8 mouse cellular contexts compared by ENCODE assay signal in the genomic region with DNA sequence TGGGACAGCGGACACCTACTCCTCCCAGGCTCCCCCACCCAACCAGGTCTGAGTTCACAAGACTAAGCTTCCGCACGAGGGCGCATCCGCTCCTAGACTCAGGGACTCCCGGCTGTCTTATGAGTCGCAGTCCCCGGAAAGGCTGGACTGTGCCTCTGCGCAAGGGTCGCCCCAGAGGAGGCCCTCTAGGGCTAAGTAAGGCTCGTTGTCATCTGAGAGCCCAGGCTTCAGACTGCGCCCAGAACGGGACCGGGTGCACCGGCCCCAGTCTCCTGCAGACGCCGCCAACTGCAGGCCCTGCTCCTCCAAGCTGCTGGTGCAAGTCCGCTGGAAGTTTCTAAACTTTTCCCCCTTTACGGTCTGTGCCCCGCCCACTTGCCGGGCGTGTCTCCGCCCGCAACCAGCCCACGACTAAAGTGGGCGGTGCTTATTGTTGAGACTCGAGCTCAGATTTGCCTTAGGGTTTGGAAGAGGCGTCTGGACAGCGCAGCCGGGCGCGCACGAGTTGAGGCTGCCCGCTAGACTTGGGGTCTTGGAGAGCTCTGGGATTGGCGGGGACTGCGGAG. TPM values are rescaled to one million over a fixed set of nuclear protein-coding genes. Genes with fewer than 3 reads are reported as not detected.
DNase-seq lines count a peak whose midpoint lies in the region; ATAC-seq and TF ChIP-seq lines count a peak whose summit lies in the region.

No protein-coding gene starts in this region.

- 0 out of 2 replicates have a peak, but pooled peaks have one; percentile 36 for TF ChIP-seq CTCF in cortical plate, adult 2 months (IDR thresholded peaks at IDR 0.05; ENCODE audit: extremely low read depth, insufficient read depth, low read length)
- peak; percentile 61 for TF ChIP-seq CTCF in hindbrain, postnatal 0 days (IDR thresholded peaks at IDR 0.05; ENCODE audit: low read depth)
- peak; percentile 41 for TF ChIP-seq CTCF in liver, adult 2 months (IDR thresholded peaks at IDR 0.05; ENCODE audit: low read depth, low read length)
- TF ChIP-seq CTCF in testis, adult 2 months (IDR thresholded peaks at IDR 0.05; ENCODE audit: control insufficient read depth, insufficient read depth, insufficient replicate concordance, low read depth, low read length) = peak; percentile 6; the same call in 1 of the 2 replicates

- no peak overlapping the region for H3K4me3 ChIP-seq in cortical plate, adult 2 months (ENCODE audit: insufficient read depth, low read length)
- H3K4me3 ChIP-seq in hindbrain, postnatal 0 days (ENCODE audit: low read length) = peak overlapping the region; percentile 15
- peak overlapping the region; percentile 24; the same call in 1 of the 2 replicates for H3K4me3 ChIP-seq in liver, adult 2 months (ENCODE audit: insufficient read depth, low read depth, low read length)
- H3K4me3 ChIP-seq in midbrain, embryonic 16.5 days (ENCODE audit: low read depth, low read length) = no peak overlapping the region
- no peak overlapping the region for H3K4me3 ChIP-seq in testis, adult 2 months (ENCODE audit: control insufficient read depth, low read depth, low read length)

- no peaks in the 10 kb centered on the region for H3K4me1 ChIP-seq in cortical plate, adult 2 months (ENCODE audit: control insufficient read depth, insufficient read depth, low read length)
- peaks cover 3% of the 10 kb centered on the region; the same call in 1 of the 2 replicates for H3K4me1 ChIP-seq in hindbrain, postnatal 0 days (ENCODE audit: insufficient read depth, low read length)
- no peaks in the 10 kb centered on the region for H3K4me1 ChIP-seq in liver, adult 2 months (ENCODE audit: control insufficient read depth, insufficient read depth, low read length)
- peaks cover 14% of the 10 kb centered on the region for H3K4me1 ChIP-seq in midbrain, embryonic 16.5 days (ENCODE audit: control insufficient read depth, insufficient read depth, low read length)
- H3K4me1 ChIP-seq in testis, adult 2 months (ENCODE audit: control insufficient read depth, insufficient read depth, low read length) = peaks cover 7% of the 10 kb centered on the region

- H3K27ac ChIP-seq in cortical plate, adult 2 months (ENCODE audit: insufficient read depth, low read length) = no peak overlapping the region
- H3K27ac ChIP-seq in hindbrain, postnatal 0 days = no peak overlapping the region
- no peak overlapping the region for H3K27ac ChIP-seq in liver, adult 2 months (replicated peaks; ENCODE audit: insufficient read depth, low read depth, low read length)
- no peak overlapping the region for H3K27ac ChIP-seq in midbrain, embryonic 16.5 days (ENCODE audit: low read length)
- H3K27ac ChIP-seq in testis, adult 2 months (ENCODE audit: control insufficient read depth, insufficient read depth, low read depth, low read length) = no peak overlapping the region

- peak; percentile 99 for DNase-seq in NIH3T3 (ENCODE audit: low read depth)
- DNase-seq in gastrocnemius, postnatal 25 days = peak; percentile 59
- peak; percentile 85 for DNase-seq in hindbrain, postnatal 0 days (ENCODE audit: low spot score)
- no peak for DNase-seq in liver, adult 2 months (ENCODE audit: extremely low read depth, low read depth, low spot score)
- no peak for DNase-seq in cerebellum, adult 8-10 months

- under 1% methylated on average over 35 of the region's 36 CpGs for WGBS in hindbrain, postnatal 0 days
- 4% methylated on average over 36 of the region's 36 CpGs for WGBS in liver, adult 2 months
- whole genome bisulfite sequencing in midbrain, embryonic 16.5 days = under 1% methylated on average over 36 of the region's 36 CpGs

- H3K4me2 ChIP-seq in hindbrain, postnatal 0 days (ENCODE audit: low read depth, low read length) = peak overlapping the region; percentile 39
- peak overlapping the region; percentile 31 for H3K4me2 ChIP-seq in midbrain, embryonic 16.5 days (ENCODE audit: low read length)

- H3K79me2 ChIP-seq in liver, adult 2 months (ENCODE audit: control insufficient read depth, insufficient read depth, low read length) = no peaks in the 10 kb centered on the region

- H3K9me3 ChIP-seq in hindbrain, postnatal 0 days (ENCODE audit: low read length) = no peaks in the 10 kb centered on the region
- H3K9me3 ChIP-seq in midbrain, embryonic 16.5 days (replicated peaks; ENCODE audit: control insufficient read depth, low read length, poor library complexity, severe bottlenecking) = no peaks in the 10 kb centered on the region; the same call in 1 of the 2 replicates

- no peak for TF ChIP-seq POLR2A in cortical plate, adult 2 months (IDR thresholded peaks at IDR 0.05; ENCODE audit: extremely low read depth, insufficient read depth, low read length)
- no peak for TF ChIP-seq POLR2A in liver, adult 2 months (IDR thresholded peaks at IDR 0.05; ENCODE audit: extremely low read depth, insufficient read depth, low read length)
- TF ChIP-seq POLR2A in testis, adult 2 months (IDR thresholded peaks at IDR 0.05; ENCODE audit: control insufficient read depth, low read depth, low read length) = no peak

- peaks cover 95% of the 10 kb centered on the region for H3K27me3 ChIP-seq in hindbrain, postnatal 0 days (ENCODE audit: insufficient read depth, low read length)
- peaks cover 31% of the 10 kb centered on the region for H3K27me3 ChIP-seq in liver, adult 2 months (ENCODE audit: control insufficient read depth, insufficient read depth, low read length)
- H3K27me3 ChIP-seq in midbrain, embryonic 16.5 days (ENCODE audit: control insufficient read depth, insufficient read depth, low read depth, low read length) = peaks cover 78% of the 10 kb centered on the region
- no peaks in the 10 kb centered on the region; the same call in none of the 2 replicates for H3K27me3 ChIP-seq in testis, adult 2 months (ENCODE audit: control insufficient read depth, insufficient read depth, low read length)

- no peak overlapping the region for H3K9ac ChIP-seq in hindbrain, postnatal 0 days (replicated peaks; ENCODE audit: low read length)
- no peak overlapping the region for H3K9ac ChIP-seq in liver, adult 2 months (ENCODE audit: low read depth, low read length)
- H3K9ac ChIP-seq in midbrain, embryonic 16.5 days (ENCODE audit: low read depth, low read length) = no peak overlapping the region

- ATAC-seq in hindbrain, postnatal 0 days = peak; percentile 67; the same call in 1 of the 2 replicates
- 0 out of 2 replicates have a peak, but pooled peaks have one; percentile 25 for ATAC-seq in midbrain, embryonic 16.5 days

- no peaks in the 10 kb centered on the region for H3K36me3 ChIP-seq in hindbrain, postnatal 0 days (ENCODE audit: insufficient read depth, low read length)
- H3K36me3 ChIP-seq in liver, adult 2 months (ENCODE audit: control insufficient read depth, insufficient read depth, low read length) = no peaks in the 10 kb centered on the region
- H3K36me3 ChIP-seq in midbrain, embryonic 16.5 days (ENCODE audit: control insufficient read depth, insufficient read depth, low read length) = no peaks in the 10 kb centered on the region
- no peaks in the 10 kb centered on the region for H3K36me3 ChIP-seq in testis, adult 2 months (ENCODE audit: control insufficient read depth, insufficient read depth, low read length)

RNA-seq across cellular contexts. Expression of gene Foxl1, which starts 2.3 kb away (rescaled TPM):
- 0.04 TPM in 1 of 2 replicates, not detected in the other for polyA plus RNA-seq in cortical plate, adult 2 months (2012; rRNA removed)
- not detected for total RNA-seq in gastrocnemius, postnatal 25 days (2021)
- total RNA-seq in hindbrain, postnatal 0 days (2014; rRNA removed) = 0.40 and 0.58 TPM in 2 replicates
- polyA plus RNA-seq in hindbrain, postnatal 0 days (2015; fragmentation: Nextera tagmentation; extraction: Ambion mirVana) = 0.21 TPM in 1 of 2 replicates, not detected in the other
- total RNA-seq in liver, adult 2 months (2014; rRNA removed) = not detected in 2 replicates
- not detected in 2 replicates for polyA plus RNA-seq in liver, adult 2 months (2012; rRNA removed)
- polyA plus RNA-seq in midbrain, embryonic 16.5 days (2015; fragmentation: Nextera tagmentation; extraction: Ambion mirVana) = 0.06 TPM in 1 of 2 replicates, not detected in the other
- polyA plus RNA-seq in testis, adult 2 months (2012; rRNA removed) = not detected in 2 replicates

RNA-seq across cellular contexts. Expression of gene Foxc2, which starts 9.4 kb away (rescaled TPM):
- 0.79 and 1.3 TPM in 2 replicates for polyA plus RNA-seq in cortical plate, adult 2 months (2012; rRNA removed)
- under 1 TPM; 0.41 to 0.54 TPM for total RNA-seq in gastrocnemius, postnatal 25 days (2021)
- total RNA-seq in hindbrain, postnatal 0 days (2014; rRNA removed) = 3.7 and 10.6 TPM in 2 replicates
- polyA plus RNA-seq in hindbrain, postnatal 0 days (2015; fragmentation: Nextera tagmentation; extraction: Ambion mirVana) = 2.8 and 3.6 TPM in 2 replicates
- total RNA-seq in liver, adult 2 months (2014; rRNA removed) = 0.07 TPM in 1 of 2 replicates, not detected in the other
- polyA plus RNA-seq in liver, adult 2 months (2012; rRNA removed) = 0.06 and 0.07 TPM in 2 replicates
- 1.7 and 2.0 TPM in 2 replicates for polyA plus RNA-seq in midbrain, embryonic 16.5 days (2015; fragmentation: Nextera tagmentation; extraction: Ambion mirVana)
- 0.20 and 0.22 TPM in 2 replicates for polyA plus RNA-seq in testis, adult 2 months (2012; rRNA removed)

RNA-seq across cellular contexts. Expression of gene Mthfsd, which starts 17.2 kb away (rescaled TPM):
- polyA plus RNA-seq in cortical plate, adult 2 months (2012; rRNA removed) = 95.8 and 108 TPM in 2 replicates
- 10 to 100 TPM; 14.6 to 15.0 TPM for total RNA-seq in gastrocnemius, postnatal 25 days (2021)
- 39.9 and 45.6 TPM in 2 replicates for total RNA-seq in hindbrain, postnatal 0 days (2014; rRNA removed)
- polyA plus RNA-seq in hindbrain, postnatal 0 days (2015; fragmentation: Nextera tagmentation; extraction: Ambion mirVana) = 44.4 and 47.0 TPM in 2 replicates
- total RNA-seq in liver, adult 2 months (2014; rRNA removed) = 23.6 and 29.5 TPM in 2 replicates
- polyA plus RNA-seq in liver, adult 2 months (2012; rRNA removed) = 22.7 and 29.8 TPM in 2 replicates
- polyA plus RNA-seq in midbrain, embryonic 16.5 days (2015; fragmentation: Nextera tagmentation; extraction: Ambion mirVana) = 52.3 and 53.0 TPM in 2 replicates
- 70.3 and 73.6 TPM in 2 replicates for polyA plus RNA-seq in testis, adult 2 months (2012; rRNA removed)

RNA-seq across cellular contexts. Expression of gene Foxf1, which starts 41.2 kb away (rescaled TPM):
- polyA plus RNA-seq in cortical plate, adult 2 months (2012; rRNA removed) = 1.8 and 1.9 TPM in 2 replicates
- total RNA-seq in gastrocnemius, postnatal 25 days (2021) = not detected
- total RNA-seq in hindbrain, postnatal 0 days (2014; rRNA removed) = 1.8 and 1.9 TPM in 2 replicates
- 1.2 and 1.4 TPM in 2 replicates for polyA plus RNA-seq in hindbrain, postnatal 0 days (2015; fragmentation: Nextera tagmentation; extraction: Ambion mirVana)
- 1.3 and 1.4 TPM in 2 replicates for total RNA-seq in liver, adult 2 months (2014; rRNA removed)
- polyA plus RNA-seq in liver, adult 2 months (2012; rRNA removed) = 3.1 and 3.4 TPM in 2 replicates
- polyA plus RNA-seq in midbrain, embryonic 16.5 days (2015; fragmentation: Nextera tagmentation; extraction: Ambion mirVana) = 0.91 and 1.1 TPM in 2 replicates
- polyA plus RNA-seq in testis, adult 2 months (2012; rRNA removed) = 0.98 and 1.1 TPM in 2 replicates

Comparison
In these comparisons a context has a peak if more than half of its experiments do, and no peak if none do; other contexts are left out.
1. DNase-seq: peak in NIH3T3 (single experiment), gastrocnemius, postnatal 25 days (single experiment) and hindbrain, postnatal 0 days (single experiment); none in liver, adult 2 months (single experiment) and cerebellum, adult 8-10 months (single experiment).
2. H3K4me3 ChIP-seq: peak in hindbrain, postnatal 0 days (single experiment) and liver, adult 2 months (single experiment); none in cortical plate, adult 2 months (single experiment), midbrain, embryonic 16.5 days (single experiment) and testis, adult 2 months (single experiment).
3. CTCF ChIP-seq: peak in every context shown above with its lines; median percentile 61 in hindbrain, postnatal 0 days; 41 in liver, adult 2 months; 36 in cortical plate, adult 2 months; 6 in testis, adult 2 months.